Comparison of ENCODE assay signal across 8 mouse cellular contexts in the genomic region with DNA sequence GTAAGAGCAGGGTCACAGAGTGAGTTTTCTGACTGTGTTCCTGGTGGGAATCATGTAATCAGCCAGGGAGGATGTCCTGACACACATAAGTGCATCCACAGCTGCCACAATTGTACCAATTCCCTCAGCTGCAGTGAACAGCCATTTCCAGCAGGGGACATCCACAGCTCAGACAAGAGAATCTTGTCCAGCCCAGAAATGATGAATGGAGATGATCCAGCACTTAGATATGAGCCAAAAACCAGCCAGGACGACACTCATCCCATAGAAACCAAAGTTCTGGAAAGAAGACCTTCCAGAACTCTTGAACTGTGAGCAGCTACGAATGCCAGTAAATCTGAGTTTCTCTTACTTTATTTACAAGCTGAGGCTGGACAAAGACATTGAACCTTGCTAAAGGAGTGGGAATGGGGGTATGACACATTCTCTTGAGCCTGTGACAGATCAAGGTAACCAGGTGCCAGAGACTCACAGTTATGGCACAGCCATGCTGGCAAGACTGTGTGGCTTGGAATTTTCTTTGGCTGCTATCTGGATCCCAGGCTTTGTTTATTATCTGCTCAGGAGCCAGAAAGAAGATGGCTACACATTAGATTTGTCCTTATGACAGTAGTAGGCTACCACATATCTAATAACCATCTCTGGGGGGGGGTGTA.
DNase-seq lines count a peak whose midpoint lies in the region; ATAC-seq and TF ChIP-seq lines count a peak whose summit lies in the region.
"Had no signal": no experiment of that assay in that cellular context is flagged by ENCODE, and none has a peak within 500 bp of the region (broad histone marks: within the 10 kb centered on the region; RNA-seq: fewer than 3 reads in every experiment).

No protein-coding gene starts in this region.

- no peaks in the 10 kb centered on the region for H3K4me1 ChIP-seq in E14TG2a.4 (replicated peaks; ENCODE audit: low read depth, low read length)
- H3K4me1 ChIP-seq in hindbrain, embryonic 10.5 days (replicated peaks), result no peaks in the 10 kb centered on the region
- no peaks in the 10 kb centered on the region for H3K4me1 ChIP-seq in midbrain, embryonic 15.5 days
- H3K4me1 ChIP-seq: liver, embryonic 15.5 days had no signal

- no peak overlapping the region for H3K9ac ChIP-seq in midbrain, embryonic 15.5 days
- H3K9ac ChIP-seq: liver, embryonic 15.5 days had no signal

- POLR2A ChIA-PET in Patski (lab: Charles Lee), result no interaction called here

- in situ Hi-C loops in Patski (cut with MboI; ENCODE audit: low pct_unique_long_range_greater_than_20kb), result loop anchor here (5.0 to 10.0 kb wide), 4 partner anchors 321 to 1287 kb away; no protein-coding TSS in a partner anchor

- no peak overlapping the region for H3K27ac ChIP-seq in hindbrain, embryonic 10.5 days
- H3K27ac ChIP-seq in midbrain, embryonic 15.5 days, result no peak overlapping the region
- H3K27ac ChIP-seq: liver, embryonic 15.5 days had no signal

- no peak overlapping the region for H3K4me2 ChIP-seq in midbrain, embryonic 15.5 days
- H3K4me2 ChIP-seq: liver, embryonic 15.5 days had no signal

- no peak for ATAC-seq in Patski
- ATAC-seq in midbrain, embryonic 15.5 days (replicated peaks), result peak; percentile 86; the same call in 1 of the 2 replicates
- ATAC-seq in megakaryocyte, adult 5-6 weeks (ENCODE audit: poor library complexity, severe bottlenecking), result no peak

- WGBS in hindbrain, embryonic 10.5 days, result 55% methylated on average over 2 of the region's 2 CpGs
- WGBS in midbrain, embryonic 15.5 days, result 43% methylated on average over 2 of the region's 2 CpGs

- CTCF ChIA-PET in Patski (lab: Charles Lee), result interaction anchor here (0.8 to 1.8 kb wide), 9 partner anchors 12 to 1072 kb away, joined by 3 to 10 read pairs (median 4); no protein-coding TSS in a partner anchor

- no peak overlapping the region for H3K4me3 ChIP-seq in E14TG2a.4 (replicated peaks; ENCODE audit: low read length)
- no peak overlapping the region for H3K4me3 ChIP-seq in hindbrain, embryonic 10.5 days
- no peak overlapping the region for H3K4me3 ChIP-seq in midbrain, embryonic 15.5 days
- H3K4me3 ChIP-seq: liver, embryonic 15.5 days had no signal

- peak; percentile 62 for TF ChIP-seq CTCF in E14TG2a.4 (conservative IDR thresholded peaks at IDR 0.05; ENCODE audit: low read length)
- TF ChIP-seq CTCF in Patski (IDR thresholded peaks at IDR 0.05), result peak; percentile 96

- H3K27me3 ChIP-seq in E14TG2a.4 (ENCODE audit: insufficient read depth, low read length) (no peaks in the 10 kb centered on the region), Patski (no peaks in the 10 kb centered on the region)
- H3K27me3 ChIP-seq in hindbrain, embryonic 10.5 days (ENCODE audit: insufficient read depth, poor library complexity, severe bottlenecking), result no peaks in the 10 kb centered on the region
- H3K27me3 ChIP-seq in midbrain, embryonic 15.5 days (replicated peaks), result no peaks in the 10 kb centered on the region
- H3K27me3 ChIP-seq: liver, embryonic 15.5 days had no signal

- DNase-seq in Patski (ENCODE audit: low read depth, low spot score), result peak; percentile 43
- DNase-seq in embryo, embryonic 11 days, result peak; percentile 68
- DNase-seq in hindbrain, embryonic 10.5 days (ENCODE audit: low spot score), result peak; percentile 47
- peak; percentile 8 to 77 for DNase-seq in left cerebral cortex, adult 9 months (ENCODE audit: low spot score in 2 of 2)

- H3K9me3 ChIP-seq in E14TG2a.4 (ENCODE audit: low read length), result no peaks in the 10 kb centered on the region
- H3K9me3 ChIP-seq in hindbrain, embryonic 10.5 days, result no peaks in the 10 kb centered on the region
- no peaks in the 10 kb centered on the region for H3K9me3 ChIP-seq in midbrain, embryonic 15.5 days
- H3K9me3 ChIP-seq: liver, embryonic 15.5 days had no signal

- H3K36me3 ChIP-seq in E14TG2a.4 (ENCODE audit: insufficient read depth, low read length), result no peaks in the 10 kb centered on the region
- H3K36me3 ChIP-seq in hindbrain, embryonic 10.5 days, result no peaks in the 10 kb centered on the region
- H3K36me3 ChIP-seq in midbrain, embryonic 15.5 days (replicated peaks), result no peaks in the 10 kb centered on the region
- H3K36me3 ChIP-seq: liver, embryonic 15.5 days had no signal
